Mouse (Mus musculus) liver, embryonic 12.5 days (tissue): ENCODE results near the gene Rnls. TPM values are rescaled to one million over a fixed set of nuclear protein-coding genes. Genes with fewer than 3 reads are reported as not detected.

ENCODE experiments used
- ATAC-seq: fragments of 200-750 bp; cut with Nextera tagmentation; 2 replicates; pipeline ENCODE4 v1.8.0; 2017; ENCODE audit warnings: moderate number of reproducible peaks, mild to moderate bottlenecking, moderate library complexity
- H3K27ac ChIP-seq: fragments of 300-500 bp; sonication (generic); 2 replicates; pipeline ENCODE4 v1.5.1; 2016; ENCODE audit warnings: mild to moderate bottlenecking
- H3K27me3 ChIP-seq: fragments of 300-500 bp; sonication (generic); replicated peaks from 2 replicates; pipeline ENCODE4 v1.6.1; 2016; ENCODE audit warnings: mild to moderate bottlenecking, moderate library complexity
- H3K36me3 ChIP-seq: fragments of 300-500 bp; sonication (generic); 2 replicates; pipeline ENCODE4 v1.6.1; 2016; ENCODE audit warnings: mild to moderate bottlenecking, moderate library complexity
- H3K4me1 ChIP-seq: fragments of 300-500 bp; sonication (generic); 2 replicates; pipeline ENCODE4 v1.6.1; 2016
- H3K4me2 ChIP-seq: fragments of 300-500 bp; sonication (generic); 2 replicates; pipeline ENCODE4 v1.6.1; 2016; ENCODE audit warnings: mild to moderate bottlenecking, moderate library complexity
- H3K4me3 ChIP-seq: fragments of 300-500 bp; sonication (generic); 2 replicates; pipeline ENCODE4 v1.5.1; 2016; ENCODE audit warnings: mild to moderate bottlenecking, moderate library complexity
- H3K9ac ChIP-seq: fragments of 300-500 bp; sonication (generic); 2 replicates; pipeline ENCODE4 v1.6.1; 2016; ENCODE audit warnings: mild to moderate bottlenecking, moderate library complexity
- H3K9me3 ChIP-seq: fragments of 300-500 bp; sonication (generic); replicated peaks from 2 replicates; pipeline ENCODE4 v1.6.1; 2016; ENCODE audit warnings: mild to moderate bottlenecking, moderate library complexity
- WGBS: fragments of 180-500 bp; shearing (Covaris S2); methylation state at CpG from one replicate; pipeline ENCODE4 v1.1.7; 2016; ENCODE audit not compliant: insufficient replicate concordance; 5-methylcytosine and 5-hydroxymethylcytosine counted together
- polyA plus RNA-seq: library from polyadenylated mRNA; unstranded; fragments of >200 nt; fragmentation: Nextera tagmentation; extraction: Ambion mirVana; gene quantifications from 2 replicates; pipeline ENCODE4 v1.2.1, GENCODE M21; 2016

The Rnls gene
- polyA plus RNA-seq, 1 experiment from 2014 or later = 1.4 TPM

DNA sequence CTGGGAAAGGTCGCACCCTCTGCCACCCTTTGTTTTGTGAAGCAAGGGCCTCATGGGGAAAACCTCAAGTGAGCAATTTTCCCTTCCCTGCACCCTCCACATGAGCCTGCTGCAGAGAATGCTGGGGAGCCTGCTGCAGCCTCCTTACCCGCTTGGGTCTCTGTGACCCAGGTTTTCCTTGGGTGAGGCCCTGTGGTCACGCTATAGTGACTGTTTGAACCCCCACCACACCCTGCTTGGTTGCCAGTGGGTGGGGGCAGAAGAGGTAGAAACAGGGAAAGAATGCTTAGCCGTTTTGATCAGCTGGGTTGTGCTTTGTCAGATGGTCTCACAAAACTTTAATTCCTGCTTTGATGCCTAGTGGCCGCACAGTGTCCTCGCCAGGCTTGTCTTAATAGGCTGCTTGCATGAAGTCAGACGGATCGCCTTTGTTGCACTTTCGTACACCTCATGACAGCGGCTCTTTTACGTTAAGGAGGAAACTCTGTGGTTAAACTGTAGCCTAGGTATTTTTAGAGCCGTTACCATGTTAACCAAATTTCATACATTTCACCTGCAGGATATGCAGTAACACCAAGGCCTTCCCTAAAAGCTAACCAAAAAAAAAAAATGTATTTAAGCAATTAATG is 169.4 kb downstream of the Rnls start:
- Histone ChIP-seq H3K9me3 (no peaks in the 10 kb centered on the region), H3K9ac (no peak overlapping the region), H3K4me1 (peaks cover 22% of the 10 kb centered on the region), H3K4me3 (no peak overlapping the region; the same call in 1 of the 2 replicates), H3K4me2 (peak overlapping the region; percentile 29), H3K27me3 (no peaks in the 10 kb centered on the region), H3K36me3 (no peaks in the 10 kb centered on the region), H3K27ac (0 out of 2 replicates have a peak overlapping the region, but pooled peaks have one; percentile 41)
- WGBS = 20% methylated on average over 12 of the region's 12 CpGs
- ATAC-seq = no peak

DNA sequence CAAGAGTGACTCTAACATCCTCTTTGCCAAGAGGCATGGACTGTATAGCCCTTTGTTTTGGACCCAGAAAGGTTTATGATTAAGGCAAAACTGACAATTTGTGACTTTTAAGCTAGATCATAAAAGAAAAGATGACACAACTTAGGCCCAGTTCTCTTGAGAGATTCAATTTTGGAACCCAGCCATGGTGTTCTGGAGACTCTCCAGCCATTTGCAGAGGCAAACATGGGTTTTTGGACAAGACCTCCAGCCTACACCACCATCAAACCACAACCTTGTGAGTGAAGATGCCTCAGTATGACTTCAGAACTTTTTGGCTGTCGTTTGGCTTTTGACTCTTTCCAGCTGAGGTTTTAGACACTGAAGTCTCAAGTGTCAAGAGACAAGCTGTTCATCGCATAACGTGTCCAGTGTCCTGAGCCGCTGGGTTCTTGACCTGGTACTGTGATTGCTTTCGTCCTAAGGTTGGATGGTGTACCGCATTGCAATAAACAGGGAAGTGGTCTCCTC is 174.2 kb downstream of the Rnls start:
- H3K9ac ChIP-seq = no peak overlapping the region
- no peak for ATAC-seq
- no peak overlapping the region for H3K4me2 ChIP-seq
- peaks cover 5% of the 10 kb centered on the region for H3K4me1 ChIP-seq
- H3K36me3 ChIP-seq = no peaks in the 10 kb centered on the region
- H3K9me3 ChIP-seq = no peaks in the 10 kb centered on the region
- no peaks in the 10 kb centered on the region for H3K27me3 ChIP-seq
- no peak overlapping the region for H3K4me3 ChIP-seq
- H3K27ac ChIP-seq = no peak overlapping the region
- 77% methylated on average over 6 of the region's 6 CpGs for WGBS

DNA sequence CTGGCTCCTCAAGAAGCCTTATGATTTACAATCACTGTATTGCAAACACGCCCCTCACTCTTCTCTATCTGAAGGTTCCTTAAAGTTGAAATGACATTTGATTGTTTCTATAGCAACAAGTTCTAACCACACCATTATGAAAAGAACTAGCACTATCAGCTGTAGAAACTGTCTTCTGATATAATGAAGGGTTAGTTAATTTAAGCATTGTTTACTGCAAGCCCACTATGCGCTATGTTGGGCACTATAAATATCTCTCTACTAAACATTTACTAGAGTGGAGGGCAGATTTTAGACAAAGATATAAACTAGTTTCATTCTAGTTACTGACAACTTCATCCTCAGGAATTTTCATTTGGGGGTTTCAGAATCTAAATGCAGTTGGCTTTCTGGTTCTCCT is 182.4 kb downstream of the Rnls start:
- Histone ChIP-seq H3K27ac (no peak overlapping the region), H3K4me3 (no peak overlapping the region), H3K9me3 (no peaks in the 10 kb centered on the region), H3K4me1 (no peaks in the 10 kb centered on the region), H3K4me2 (no peak overlapping the region), H3K36me3 (no peaks in the 10 kb centered on the region), H3K9ac (no peak overlapping the region), H3K27me3 (no peaks in the 10 kb centered on the region)
- WGBS = 61% methylated on average over 2 of the region's 2 CpGs
- no peak for ATAC-seq

DNA sequence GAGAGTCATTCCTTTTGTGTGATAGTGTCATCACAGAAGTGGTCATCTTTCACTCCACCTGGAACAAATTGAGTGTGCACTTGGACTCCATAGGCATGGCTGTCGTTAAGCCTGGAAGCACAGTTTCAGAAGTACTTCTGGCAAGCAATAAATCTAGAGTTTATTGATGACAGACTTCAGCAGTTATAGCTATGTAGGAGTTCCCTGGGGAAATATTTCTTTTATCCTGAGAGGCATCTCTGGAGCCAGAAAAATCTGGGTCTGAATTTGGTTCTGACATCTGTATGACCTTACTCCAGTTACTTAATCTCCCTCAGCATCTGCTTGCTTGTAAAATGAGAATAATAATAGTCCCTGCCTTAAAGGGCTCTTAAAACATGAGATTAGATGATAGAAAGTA is 184.1 kb downstream of the Rnls start:
- no peak overlapping the region for H3K9ac ChIP-seq
- H3K27ac ChIP-seq = no peak overlapping the region
- no peak for ATAC-seq
- H3K27me3 ChIP-seq = no peaks in the 10 kb centered on the region
- no peaks in the 10 kb centered on the region for H3K9me3 ChIP-seq
- H3K4me1 ChIP-seq = no peaks in the 10 kb centered on the region
- 63% methylated on average over 1 of the region's 1 CpGs for WGBS
- H3K36me3 ChIP-seq = no peaks in the 10 kb centered on the region
- no peak overlapping the region for H3K4me3 ChIP-seq
- no peak overlapping the region for H3K4me2 ChIP-seq

- H3K4me1 ChIP-seq = no peaks in the 10 kb centered on the region
- ATAC-seq = no peak
- no peaks in the 10 kb centered on the region for H3K9me3 ChIP-seq
- H3K36me3 ChIP-seq = no peaks in the 10 kb centered on the region
- H3K9ac ChIP-seq = no peak overlapping the region
- no peak overlapping the region for H3K27ac ChIP-seq
- no peaks in the 10 kb centered on the region for H3K27me3 ChIP-seq
- H3K4me2 ChIP-seq = no peak overlapping the region
- no peak overlapping the region for H3K4me3 ChIP-seq
- WGBS = 60% methylated on average over 2 of the region's 2 CpGs
Measured at GRCm38 (mm10) chr19:33205389-33205788, 186.7 kb downstream of the Rnls start.

DNA sequence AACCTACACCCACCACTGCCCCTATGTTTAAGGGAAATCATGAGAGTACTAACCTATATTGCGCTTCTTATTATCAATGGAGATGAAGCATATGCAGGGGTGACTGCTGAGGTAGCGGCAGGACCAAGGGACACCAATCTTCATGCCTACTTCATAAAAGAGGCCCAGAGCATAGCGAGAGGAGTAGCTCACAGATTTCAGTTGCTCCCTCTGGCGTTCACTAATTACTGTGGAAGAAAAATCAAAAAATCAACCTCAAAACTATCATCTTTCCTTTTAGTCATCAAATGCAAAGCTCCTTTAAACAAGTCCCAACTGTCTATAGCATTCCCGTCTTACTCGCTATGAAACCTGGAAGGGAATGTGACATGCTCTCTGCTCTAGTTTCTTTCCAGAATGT is 189.7 kb downstream of the Rnls start:
- ATAC-seq = no peak
- Histone ChIP-seq H3K9me3 (no peaks in the 10 kb centered on the region), H3K27ac (no peak overlapping the region), H3K36me3 (no peaks in the 10 kb centered on the region), H3K27me3 (no peaks in the 10 kb centered on the region), H3K4me2 (no peak overlapping the region), H3K4me1 (no peaks in the 10 kb centered on the region), H3K4me3 (no peak overlapping the region), H3K9ac (no peak overlapping the region)
- WGBS = 74% methylated on average over 6 of the region's 6 CpGs

GRCm38 (mm10) chr19:33201181-33201580 is 190.9 kb downstream of the Rnls start:
- WGBS = 68% methylated on average over 4 of the region's 4 CpGs

GRCm38 (mm10) chr19:33192064-33192463 is 200.0 kb downstream of the Rnls start:
- Histone ChIP-seq H3K4me1 (no peaks in the 10 kb centered on the region), H3K27ac (no peak overlapping the region), H3K4me3 (no peak overlapping the region), H3K36me3 (no peaks in the 10 kb centered on the region), H3K27me3 (no peaks in the 10 kb centered on the region), H3K9me3 (no peaks in the 10 kb centered on the region), H3K9ac (no peak overlapping the region), H3K4me2 (no peak overlapping the region)
- ATAC-seq = no peak
- WGBS = 59% methylated on average over 2 of the region's 2 CpGs

More at GRCm38 (mm10) chr19:33201181-33201580, 190.9 kb downstream of the Rnls start:
- no peak for ATAC-seq
- Histone ChIP-seq H3K27me3 (no peaks in the 10 kb centered on the region), H3K27ac (no peak overlapping the region), H3K4me3 (no peak overlapping the region), H3K36me3 (no peaks in the 10 kb centered on the region), H3K4me1 (no peaks in the 10 kb centered on the region), H3K9ac (no peak overlapping the region), H3K4me2 (no peak overlapping the region), H3K9me3 (no peaks in the 10 kb centered on the region)

DNA sequence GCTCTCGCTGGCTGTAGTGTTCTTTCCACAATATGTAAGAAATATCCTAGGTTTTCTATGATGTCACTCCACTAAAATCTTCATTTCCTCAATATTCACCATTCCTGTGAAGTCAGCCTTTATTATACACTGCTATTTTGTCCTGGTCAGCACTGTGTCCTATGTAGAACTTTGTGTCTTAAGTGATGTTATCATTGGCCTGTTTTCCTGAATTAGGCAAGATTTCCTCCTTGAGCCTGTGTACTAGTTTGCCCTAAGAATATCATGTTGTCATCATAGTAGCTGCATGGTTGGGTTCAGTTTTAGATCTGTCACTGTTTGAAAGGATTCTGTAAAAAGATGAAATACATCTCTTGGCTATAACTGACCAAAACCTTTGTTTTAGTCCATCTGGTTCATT is 203.3 kb downstream of the Rnls start:
- Histone ChIP-seq H3K4me2 (no peak overlapping the region), H3K4me1 (no peaks in the 10 kb centered on the region), H3K9ac (no peak overlapping the region), H3K4me3 (no peak overlapping the region), H3K9me3 (no peaks in the 10 kb centered on the region), H3K27me3 (no peaks in the 10 kb centered on the region), H3K27ac (no peak overlapping the region), H3K36me3 (no peaks in the 10 kb centered on the region)
- WGBS = 85% methylated on average over 1 of the region's 1 CpGs
- ATAC-seq = no peak

GRCm38 (mm10) chr19:33179595-33179994 is 212.5 kb downstream of the Rnls start:
- H3K27me3 ChIP-seq = no peaks in the 10 kb centered on the region
- no peak overlapping the region for H3K9ac ChIP-seq
- no peak overlapping the region for H3K4me2 ChIP-seq
- no peaks in the 10 kb centered on the region for H3K9me3 ChIP-seq
- H3K36me3 ChIP-seq = no peaks in the 10 kb centered on the region
- no peak for ATAC-seq
- no peak overlapping the region for H3K27ac ChIP-seq
- H3K4me3 ChIP-seq = no peak overlapping the region
- H3K4me1 ChIP-seq = no peaks in the 10 kb centered on the region
- 68% methylated on average over 5 of the region's 5 CpGs for WGBS

DNA sequence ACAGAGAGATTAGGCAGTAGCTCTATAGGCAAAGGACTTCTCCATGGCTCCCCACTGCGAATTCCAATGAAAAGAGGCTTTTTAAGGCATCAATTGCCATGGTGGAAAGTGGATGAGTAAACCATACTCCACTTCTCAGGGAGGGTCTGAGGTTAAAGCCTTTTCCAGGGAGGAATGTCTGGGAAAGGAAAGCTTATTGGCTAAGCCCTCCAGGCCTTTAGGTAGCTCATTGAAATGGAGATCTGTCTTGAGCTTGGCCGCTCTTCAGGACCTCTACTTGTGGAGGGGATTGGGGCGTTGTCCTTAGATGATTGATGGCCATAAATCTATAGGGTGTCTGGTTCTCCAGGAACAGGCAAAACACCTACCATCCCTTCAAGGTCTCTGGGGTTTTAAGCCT is 213.2 kb downstream of the Rnls start:
- no peaks in the 10 kb centered on the region for H3K4me1 ChIP-seq
- no peak overlapping the region for H3K4me3 ChIP-seq
- ATAC-seq = no peak
- no peaks in the 10 kb centered on the region for H3K9me3 ChIP-seq
- no peaks in the 10 kb centered on the region for H3K27me3 ChIP-seq
- no peaks in the 10 kb centered on the region for H3K36me3 ChIP-seq
- no peak overlapping the region for H3K9ac ChIP-seq
- H3K4me2 ChIP-seq = no peak overlapping the region
- no peak overlapping the region for H3K27ac ChIP-seq
- 65% methylated on average over 3 of the region's 3 CpGs for WGBS

- no peaks in the 10 kb centered on the region for H3K27me3 ChIP-seq
- no peak overlapping the region for H3K4me2 ChIP-seq
- no peaks in the 10 kb centered on the region for H3K4me1 ChIP-seq
- ATAC-seq = no peak
- no peaks in the 10 kb centered on the region for H3K36me3 ChIP-seq
- 49% methylated on average over 6 of the region's 6 CpGs for WGBS
- no peak overlapping the region for H3K9ac ChIP-seq
- H3K27ac ChIP-seq = no peak overlapping the region
- no peak overlapping the region for H3K4me3 ChIP-seq
- no peaks in the 10 kb centered on the region for H3K9me3 ChIP-seq
Measured at GRCm38 (mm10) chr19:33178367-33178766, 213.7 kb downstream of the Rnls start.

GRCm38 (mm10) chr19:33173991-33174390 is 218.1 kb downstream of the Rnls start:
- Histone ChIP-seq H3K27me3 (no peaks in the 10 kb centered on the region), H3K9me3 (no peaks in the 10 kb centered on the region), H3K9ac (no peak overlapping the region), H3K4me1 (no peaks in the 10 kb centered on the region), H3K4me2 (no peak overlapping the region), H3K4me3 (no peak overlapping the region), H3K27ac (no peak overlapping the region), H3K36me3 (no peaks in the 10 kb centered on the region)
- no peak for ATAC-seq
